Mouse (Mus musculus) urinary bladder, postnatal 10 days (tissue): ENCODE results near the gene Runx2.

Experiments
- DNase-seq: peaks from one replicate; pipeline ENCODE4 v3.0.0; 2022; ENCODE audit warnings: low spot score

Runx2 gene

GRCm38 (mm10) chr17:44524146-44524545 is 290.5 kb downstream of the Runx2 start:
- DNase-seq = no peak

- DNase-seq = no peak
Observed at GRCm38 (mm10) chr17:44522906-44523305, 291.7 kb downstream of the Runx2 start.

- DNase-seq = no peak
Observed at GRCm38 (mm10) chr17:44520122-44521075, 294.2 kb downstream of the Runx2 start.

- DNase-seq = no peak
Observed at GRCm38 (mm10) chr17:44519356-44519755, 295.2 kb downstream of the Runx2 start.

GRCm38 (mm10) chr17:44518156-44518555 is 296.4 kb downstream of the Runx2 start:
- DNase-seq = no peak

GRCm38 (mm10) chr17:44508198-44508715 is 306.3 kb downstream of the Runx2 start:
- no peak for DNase-seq

- no peak for DNase-seq
Observed at GRCm38 (mm10) chr17:44507741-44508140, 306.9 kb downstream of the Runx2 start.

GRCm38 (mm10) chr17:44506524-44506923 is 308.1 kb downstream of the Runx2 start:
- no peak for DNase-seq

GRCm38 (mm10) chr17:44504794-44505317 is 309.7 kb downstream of the Runx2 start:
- no peak for DNase-seq

- DNase-seq = no peak
Observed at GRCm38 (mm10) chr17:44502176-44502575, 312.4 kb downstream of the Runx2 start.

GRCm38 (mm10) chr17:44500306-44500899 is 314.2 kb downstream of the Runx2 start:
- no peak for DNase-seq

GRCm38 (mm10) chr17:44490164-44490794 is 324.3 kb downstream of the Runx2 start:
- no peak for DNase-seq

GRCm38 (mm10) chr17:44489346-44489745 is 325.3 kb downstream of the Runx2 start:
- DNase-seq = no peak

- DNase-seq = no peak
Observed at GRCm38 (mm10) chr17:44487514-44488244, 326.9 kb downstream of the Runx2 start.

- DNase-seq = no peak
Observed at GRCm38 (mm10) chr17:44485337-44485736, 329.3 kb downstream of the Runx2 start.

- DNase-seq = no peak
Observed at GRCm38 (mm10) chr17:44479918-44480317, 334.7 kb downstream of the Runx2 start.

- no peak for DNase-seq
Observed at GRCm38 (mm10) chr17:44479491-44479890, 335.1 kb downstream of the Runx2 start.

- DNase-seq = no peak
Observed at GRCm38 (mm10) chr17:44475910-44476309, 338.7 kb downstream of the Runx2 start.

GRCm38 (mm10) chr17:44474280-44474679 is 340.3 kb downstream of the Runx2 start:
- no peak for DNase-seq

GRCm38 (mm10) chr17:44472695-44473094 is 341.9 kb downstream of the Runx2 start:
- DNase-seq = no peak

GRCm38 (mm10) chr17:44463679-44464078 is 350.9 kb downstream of the Runx2 start:
- no peak for DNase-seq

- DNase-seq = no peak
Observed at GRCm38 (mm10) chr17:44460156-44460555, 354.4 kb downstream of the Runx2 start.
